Mouse (Mus musculus) adrenal gland (tissue): ENCODE measurements around the gene Cxcl3.

Source experiments
- intact Hi-C: fragments of 180-260 bp; cut with DNase I; formaldehyde crosslinking; loops from one replicate; pipeline ENCODE4 v1.15.1; 2025
- long read RNA-seq, 2 experiments: library from polyadenylated mRNA; unstranded; transcript quantifications; one replicate each; pipeline ENCODE4 v2.0.0; 2020; ENCODE audit warnings: borderline replicate concordance in 1 of 2; ENCODE audit not compliant: insufficient replicate concordance in 1 of 2

Gene Cxcl3
- long read RNA-seq, experiment 1 = 0 reads
- long read RNA-seq, experiment 2 = 0 reads

- intact Hi-C loops = loop anchor here (5.0 to 10.0 kb wide), 2 partner anchors 109 to 124 kb away; partner anchors contain the start of gene Cxcl1
These were observed at the start of gene Cxcl3 for GRCm38 (mm10) chr5:90785659-90786588. Gene Cxcl3, plus strand, starts transcription at chr5:90786103.

GRCm38 (mm10) chr5:90742029-90742428, 43.9 kb upstream of the Cxcl3 start:
- intact Hi-C loops = no loop called here

GRCm38 (mm10) chr5:90753934-90754333, 32.0 kb upstream of the Cxcl3 start:
- intact Hi-C loops = no loop called here

GRCm38 (mm10) chr5:90758020-90758605, 27.8 kb upstream of the Cxcl3 start:
- intact Hi-C loops = no loop called here

GRCm38 (mm10) chr5:90759077-90760065, 26.5 kb upstream of the Cxcl3 start, which contains the start of gene Cxcl5:
Gene Cxcl5, plus strand, starts transcription at chr5:90759360.
- intact Hi-C loops = no loop called here

GRCm38 (mm10) chr5:90760303-90760702, 25.6 kb upstream of the Cxcl3 start:
- intact Hi-C loops = no loop called here

GRCm38 (mm10) chr5:90760844-90761243, 25.1 kb upstream of the Cxcl3 start:
- intact Hi-C loops = no loop called here

GRCm38 (mm10) chr5:90761834-90762233, 24.1 kb upstream of the Cxcl3 start:
- intact Hi-C loops = no loop called here

GRCm38 (mm10) chr5:90763912-90764665, 21.8 kb upstream of the Cxcl3 start:
- intact Hi-C loops = no loop called here

- intact Hi-C loops = no loop called here
These were observed 19.9 kb upstream of the Cxcl3 start for GRCm38 (mm10) chr5:90765821-90766606.

- intact Hi-C loops = no loop called here
These were observed 17.7 kb upstream of the Cxcl3 start, which contains the start of gene Ppbp for GRCm38 (mm10) chr5:90768218-90768617. Gene Ppbp, plus strand, starts transcription at chr5:90768518.

GRCm38 (mm10) chr5:90771369-90771768, 14.5 kb upstream of the Cxcl3 start:
- intact Hi-C loops = no loop called here

GRCm38 (mm10) chr5:90771880-90772653, 13.8 kb upstream of the Cxcl3 start, which contains the start of gene Pf4:
Gene Pf4, plus strand, starts transcription at chr5:90772435.
- intact Hi-C loops = no loop called here

GRCm38 (mm10) chr5:90775562-90775961, 10.3 kb upstream of the Cxcl3 start:
- intact Hi-C loops = no loop called here

- intact Hi-C loops = no loop called here
These were observed 8.3 kb upstream of the Cxcl3 start for GRCm38 (mm10) chr5:90777621-90778020.

GRCm38 (mm10) chr5:90778856-90779255, 7.0 kb upstream of the Cxcl3 start:
- intact Hi-C loops = no loop called here

GRCm38 (mm10) chr5:90783697-90784096, 2.2 kb upstream of the Cxcl3 start:
- intact Hi-C loops = loop anchor here (10.0 kb wide), 1 partner anchor 111 kb away; the partner anchor contains the start of gene Cxcl1

GRCm38 (mm10) chr5:90788114-90788513, 2.2 kb downstream of the Cxcl3 start:
- intact Hi-C loops = loop anchor here (5.0 to 10.0 kb wide), 2 partner anchors 107 to 126 kb away; partner anchors contain the start of gene Cxcl1
